In the genomic region with DNA sequence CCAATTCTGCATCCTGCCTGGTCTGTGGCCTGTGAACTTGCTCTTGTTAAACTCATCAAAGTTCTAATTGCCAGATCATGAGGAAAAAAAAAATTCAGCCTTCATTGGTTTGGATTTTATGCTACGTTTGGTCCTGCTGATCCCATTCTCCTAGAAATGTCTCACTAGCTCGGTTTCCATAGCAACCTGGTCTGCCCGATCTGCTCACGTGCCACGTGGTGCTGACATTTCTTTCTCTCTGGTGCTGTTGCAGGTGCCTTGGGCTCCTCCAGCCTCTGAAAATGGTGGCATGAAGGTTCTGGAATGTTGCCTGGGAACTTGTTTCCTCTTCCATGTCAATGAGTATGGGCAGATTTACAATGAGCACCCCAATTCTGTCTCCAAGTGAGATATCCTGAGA, we compare ENCODE assay signal across 11 mouse cellular contexts. TPM values are rescaled to one million over a fixed set of nuclear protein-coding genes. Genes with fewer than 3 reads are reported as not detected.
DNase-seq lines count a peak whose midpoint lies in the region; ATAC-seq and TF ChIP-seq lines count a peak whose summit lies in the region.
"Had no signal": no experiment of that assay in that cellular context is flagged by ENCODE, and none has a peak within 500 bp of the region (broad histone marks: within the 10 kb centered on the region; RNA-seq: fewer than 3 reads in every experiment).

No protein-coding gene starts in this region.

- no peak overlapping the region for H3K4me2 ChIP-seq in hindbrain, embryonic 12.5 days (replicated peaks)
- no peak overlapping the region for H3K4me2 ChIP-seq in neural tube, embryonic 14.5 days (ENCODE audit: low read depth, low read length)

- DNase-seq in layer of hippocampus, adult 11-12 months (ENCODE audit: low spot score), result peak; percentile 55
- DNase-seq in layer of hippocampus, postnatal 25 days (ENCODE audit: extremely low spot score in 1 of 2, low spot score in 1 of 2), result no peak
- peak; percentile 92 for DNase-seq in brain, embryonic 14.5 days (ENCODE audit: low read depth)
- DNase-seq in thymus, postnatal 36 days, result no peak
- DNase-seq in spleen, postnatal 36 days (ENCODE audit: low spot score in 2 of 2), result no peak
- DNase-seq: heart, adult 18-20 months had no signal

- H3K4me1 ChIP-seq in hindbrain, embryonic 12.5 days, result peaks cover 41% of the 10 kb centered on the region
- peaks cover 13% of the 10 kb centered on the region for H3K4me1 ChIP-seq in neural tube, embryonic 14.5 days (ENCODE audit: control insufficient read depth, insufficient read depth, low read length)

- H3K9ac ChIP-seq in hindbrain, embryonic 12.5 days, result no peak overlapping the region
- no peak overlapping the region for H3K9ac ChIP-seq in neural tube, embryonic 14.5 days (replicated peaks; ENCODE audit: low read depth, low read length)

- TF ChIP-seq CTCF in brain, embryonic 14.5 days (IDR thresholded peaks at IDR 0.05; ENCODE audit: borderline replicate concordance, extremely low read depth, insufficient read depth, insufficient read length), result no peak

- ATAC-seq in hindbrain, embryonic 12.5 days (ENCODE audit: low FRiP score), result no peak
- peak; percentile 41; the same call in 1 of the 2 replicates for ATAC-seq in neural tube, embryonic 14.5 days (ENCODE audit: low read depth)
- no peak for ATAC-seq in inflammation-experienced regulatory T-cells, adult 6 months
- ATAC-seq: intestine, embryonic 16.5 days had no signal

- peak overlapping the region; percentile 23; the same call in 1 of the 2 replicates for H3K27ac ChIP-seq in hindbrain, embryonic 12.5 days
- H3K27ac ChIP-seq in neural tube, embryonic 14.5 days (ENCODE audit: low read depth, low read length), result 0 out of 2 replicates have a peak overlapping the region, but pooled peaks have one; percentile 16

- 22% methylated on average over 5 of the region's 5 CpGs for WGBS in hindbrain, embryonic 12.5 days
- WGBS in neural tube, embryonic 14.5 days, result 16% methylated on average over 5 of the region's 5 CpGs

- H3K9me3 ChIP-seq in hindbrain, embryonic 12.5 days (replicated peaks), result no peaks in the 10 kb centered on the region
- no peaks in the 10 kb centered on the region for H3K9me3 ChIP-seq in neural tube, embryonic 14.5 days (ENCODE audit: control insufficient read depth, low read length)

- no peaks in the 10 kb centered on the region for H3K27me3 ChIP-seq in hindbrain, embryonic 12.5 days
- H3K27me3 ChIP-seq in neural tube, embryonic 14.5 days (ENCODE audit: control insufficient read depth, insufficient read depth, low read length), result no peaks in the 10 kb centered on the region

- H3K4me3 ChIP-seq in hindbrain, embryonic 12.5 days, result no peak overlapping the region
- H3K4me3 ChIP-seq in neural tube, embryonic 14.5 days (ENCODE audit: low read depth, low read length), result no peak overlapping the region

- no peak for TF ChIP-seq POLR2A in brain, embryonic 14.5 days (IDR thresholded peaks at IDR 0.05; ENCODE audit: borderline replicate concordance, extremely low read depth, insufficient read depth, insufficient read length, poor library complexity, severe bottlenecking)

- H3K36me3 ChIP-seq in hindbrain, embryonic 12.5 days, result no peaks in the 10 kb centered on the region
- no peaks in the 10 kb centered on the region for H3K36me3 ChIP-seq in neural tube, embryonic 14.5 days (ENCODE audit: control insufficient read depth, insufficient read depth, low read length)

RNA-seq across cellular contexts. Expression of a gene that starts 39.4 kb away (rescaled TPM):
- total RNA-seq in layer of hippocampus, postnatal 25 days (2021), result 100 to 1,000 TPM; 534 to 747 TPM
- polyA plus RNA-seq in brain, embryonic 14.5 days (2012; rRNA removed), result 8,068 and 9,838 TPM in 2 replicates
- polyA plus RNA-seq in hindbrain, embryonic 12.5 days (2016; fragmentation: Nextera tagmentation; extraction: Ambion mirVana), result 3,841 and 3,900 TPM in 2 replicates
- polyA plus RNA-seq in neural tube, embryonic 14.5 days (2014; fragmentation: Nextera tagmentation; extraction: Ambion mirVana), result 2,798 and 3,566 TPM in 2 replicates
- under 1 TPM in 1 of 3 experiments, not detected in 2; 0.67 TPM for polyA plus RNA-seq in inflammation-experienced regulatory T-cells, adult 6 months (2017; shearing (Covaris generic))
- total RNA-seq: neutrophil, adult 5-6 weeks had no signal

RNA-seq across cellular contexts. Expression of a gene that starts 50.6 kb away (rescaled TPM):
- 100 to 1,000 TPM; 122 to 130 TPM for total RNA-seq in layer of hippocampus, postnatal 25 days (2021)
- polyA plus RNA-seq in brain, embryonic 14.5 days (2012; rRNA removed), result 225 and 231 TPM in 2 replicates
- polyA plus RNA-seq in hindbrain, embryonic 12.5 days (2016; fragmentation: Nextera tagmentation; extraction: Ambion mirVana), result 139 and 140 TPM in 2 replicates
- 244 and 299 TPM in 2 replicates for polyA plus RNA-seq in neural tube, embryonic 14.5 days (2014; fragmentation: Nextera tagmentation; extraction: Ambion mirVana)
- 10 to 100 TPM; 13.9 to 21.2 (median 15.1) TPM for polyA plus RNA-seq in inflammation-experienced regulatory T-cells, adult 6 months (2017; shearing (Covaris generic))

Comparison
In these comparisons a context has a peak if more than half of its experiments do, and no peak if none do; other contexts are left out.
1. DNase-seq: peak in layer of hippocampus, adult 11-12 months (single experiment) and brain, embryonic 14.5 days (single experiment); none in layer of hippocampus, postnatal 25 days (0 of 2), thymus, postnatal 36 days (0 of 2) and spleen, postnatal 36 days (0 of 2).
2. RNA of a gene that starts 39.4 kb away (polyA plus RNA-seq): 8,068 to 9,838 TPM in brain, embryonic 14.5 days, 3,841 to 3,900 TPM in hindbrain, embryonic 12.5 days and 2,798 to 3,566 TPM in neural tube, embryonic 14.5 days; 0.67 TPM in inflammation-experienced regulatory T-cells, adult 6 months; every median in the first group is over 1,000 times any median in the second.